Mouse (Mus musculus) midbrain, embryonic 16.5 days (tissue): ENCODE measurements around the gene Gm960. TPM values are rescaled to one million over a fixed set of nuclear protein-coding genes. Genes with fewer than 3 reads are reported as not detected.

Experiments
- ATAC-seq: fragments of 200-750 bp; cut with Nextera tagmentation; 2 replicates; pipeline ENCODE4 v1.8.0; 2017; ENCODE audit warnings: moderate TSS enrichment
- H3K27ac ChIP-seq: fragments of 300-500 bp; sonication (generic); 2 replicates; pipeline ENCODE4 v1.5.1; 2014; ENCODE audit warnings: mild to moderate bottlenecking, low read length, mixed read lengths
- H3K27me3 ChIP-seq: fragments of 300-500 bp; sonication (generic); 2 replicates; pipeline ENCODE4 v1.6.1; 2014; ENCODE audit warnings: low read depth, low read length, mixed read lengths; ENCODE audit not compliant: control insufficient read depth, insufficient read depth
- H3K36me3 ChIP-seq: fragments of 300-500 bp; sonication (generic); 2 replicates; pipeline ENCODE4 v1.6.1; 2014; ENCODE audit warnings: mild to moderate bottlenecking, low read length, moderate library complexity, mixed read lengths; ENCODE audit not compliant: control insufficient read depth, insufficient read depth
- H3K4me1 ChIP-seq: fragments of 300-500 bp; sonication (generic); 2 replicates; pipeline ENCODE4 v1.6.1; 2014; ENCODE audit warnings: mild to moderate bottlenecking, low read length, mixed read lengths; ENCODE audit not compliant: control insufficient read depth, insufficient read depth
- H3K4me2 ChIP-seq: fragments of 300-500 bp; sonication (generic); 2 replicates; pipeline ENCODE4 v1.6.1; 2014; ENCODE audit warnings: mild to moderate bottlenecking, low read length, mixed read lengths
- H3K4me3 ChIP-seq: fragments of 300-500 bp; sonication (generic); 2 replicates; pipeline ENCODE4 v1.5.1; 2014; ENCODE audit warnings: low read depth, mild to moderate bottlenecking, low read length, moderate library complexity, mixed read lengths
- H3K9ac ChIP-seq: fragments of 300-500 bp; sonication (generic); 2 replicates; pipeline ENCODE4 v1.6.1; 2014; ENCODE audit warnings: low read depth, low read length, mixed read lengths
- H3K9me3 ChIP-seq: fragments of 300-500 bp; sonication (generic); replicated peaks from 2 replicates; pipeline ENCODE4 v1.6.1; 2014; ENCODE audit warnings: mild to moderate bottlenecking, low read length, mixed read lengths; ENCODE audit not compliant: control insufficient read depth, poor library complexity, severe bottlenecking
- WGBS: fragments of 180-500 bp; shearing (Covaris S2); extraction: QIAGEN DNeasy Blood & Tissue Kit; methylation state at CpG from one replicate; pipeline ENCODE4 v1.1.7; 2014; 5-methylcytosine and 5-hydroxymethylcytosine counted together
- polyA plus RNA-seq: library from polyadenylated mRNA; unstranded; fragments of >200 nt; fragmentation: Nextera tagmentation; extraction: Ambion mirVana; gene quantifications from 2 replicates; pipeline ENCODE4 v1.2.1, GENCODE M21; 2015

Gm960 gene
- polyA plus RNA-seq, 1 experiment from 2014 or later: 6.6 TPM

- WGBS: 21% methylated on average over 37 of the region's 49 CpGs
- Histone ChIP-seq H3K4me1 (peaks cover 29% of the 10 kb centered on the region), H3K4me2 (peak overlapping the region; percentile 92), H3K4me3 (peak overlapping the region; percentile 92), H3K27me3 (no peaks in the 10 kb centered on the region), H3K9me3 (no peaks in the 10 kb centered on the region), H3K36me3 (peaks cover 10% of the 10 kb centered on the region), H3K27ac (peak overlapping the region; percentile 84), H3K9ac (peak overlapping the region; percentile 98)
- ATAC-seq: peak; percentile 14; the same call in 1 of the 2 replicates
These were observed 83.9 kb downstream of the Gm960 start for GRCm38 (mm10) chr19:4614305-4615150.

GRCm38 (mm10) chr19:4613464-4614304, 84.8 kb downstream of the Gm960 start:
- peaks cover 29% of the 10 kb centered on the region for H3K4me1 ChIP-seq
- 90% methylated on average over 33 of the region's 33 CpGs for WGBS
- H3K36me3 ChIP-seq: peaks cover 10% of the 10 kb centered on the region
- H3K9ac ChIP-seq: peak overlapping the region; percentile 98
- H3K9me3 ChIP-seq: no peaks in the 10 kb centered on the region
- H3K27me3 ChIP-seq: no peaks in the 10 kb centered on the region
- ATAC-seq: no peak
- H3K27ac ChIP-seq: peak overlapping the region; percentile 84; the same call in 1 of the 2 replicates
- H3K4me3 ChIP-seq: peak overlapping the region; percentile 92
- peak overlapping the region; percentile 92 for H3K4me2 ChIP-seq

- H3K9ac ChIP-seq: peak overlapping the region; percentile 15; the same call in 1 of the 2 replicates
- H3K4me1 ChIP-seq: peaks cover 29% of the 10 kb centered on the region
These were observed 86.1 kb downstream of the Gm960 start for GRCm38 (mm10) chr19:4612181-4612961.

GRCm38 (mm10) chr19:4610109-4610508, 88.4 kb downstream of the Gm960 start:
- H3K36me3 ChIP-seq: peaks cover 10% of the 10 kb centered on the region
- peaks cover 29% of the 10 kb centered on the region for H3K4me1 ChIP-seq
- H3K4me2 ChIP-seq: no peak overlapping the region
- no peak overlapping the region for H3K4me3 ChIP-seq
- 55% methylated on average over 4 of the region's 4 CpGs for WGBS
- no peak overlapping the region for H3K27ac ChIP-seq
- no peaks in the 10 kb centered on the region for H3K27me3 ChIP-seq
- H3K9me3 ChIP-seq: no peaks in the 10 kb centered on the region
- H3K9ac ChIP-seq: no peak overlapping the region
- no peak for ATAC-seq

More at GRCm38 (mm10) chr19:4612181-4612961, 86.1 kb downstream of the Gm960 start:
- no peak overlapping the region for H3K27ac ChIP-seq
- H3K4me3 ChIP-seq: no peak overlapping the region
- no peaks in the 10 kb centered on the region for H3K9me3 ChIP-seq
- H3K27me3 ChIP-seq: no peaks in the 10 kb centered on the region
- H3K4me2 ChIP-seq: no peak overlapping the region; the same call in 1 of the 2 replicates
- ATAC-seq: no peak
- WGBS: 92% methylated on average over 17 of the region's 19 CpGs
- H3K36me3 ChIP-seq: peaks cover 10% of the 10 kb centered on the region

GRCm38 (mm10) chr19:4608511-4608910, 90.0 kb downstream of the Gm960 start:
- Histone ChIP-seq H3K4me2 (no peak overlapping the region), H3K4me3 (no peak overlapping the region), H3K4me1 (peaks cover 20% of the 10 kb centered on the region), H3K27me3 (no peaks in the 10 kb centered on the region), H3K36me3 (peaks cover 10% of the 10 kb centered on the region), H3K9me3 (no peaks in the 10 kb centered on the region), H3K9ac (no peak overlapping the region), H3K27ac (no peak overlapping the region)
- WGBS: 89% methylated on average over 4 of the region's 4 CpGs
- ATAC-seq: no peak

GRCm38 (mm10) chr19:4607406-4607805, 91.1 kb downstream of the Gm960 start:
- peaks cover 10% of the 10 kb centered on the region for H3K4me1 ChIP-seq
- H3K4me3 ChIP-seq: no peak overlapping the region
- peaks cover 6% of the 10 kb centered on the region; the same call in 1 of the 2 replicates for H3K36me3 ChIP-seq
- H3K27ac ChIP-seq: no peak overlapping the region
- no peak overlapping the region for H3K9ac ChIP-seq
- no peaks in the 10 kb centered on the region for H3K27me3 ChIP-seq
- ATAC-seq: no peak
- WGBS: 91% methylated on average over 12 of the region's 12 CpGs
- H3K9me3 ChIP-seq: no peaks in the 10 kb centered on the region
- H3K4me2 ChIP-seq: no peak overlapping the region

- no peak overlapping the region for H3K4me2 ChIP-seq
- H3K4me3 ChIP-seq: no peak overlapping the region
- WGBS: 88% methylated on average over 4 of the region's 4 CpGs
- no peak overlapping the region for H3K27ac ChIP-seq
- no peaks in the 10 kb centered on the region for H3K9me3 ChIP-seq
- H3K27me3 ChIP-seq: no peaks in the 10 kb centered on the region
- no peaks in the 10 kb centered on the region for H3K4me1 ChIP-seq
- no peaks in the 10 kb centered on the region for H3K36me3 ChIP-seq
- no peak overlapping the region for H3K9ac ChIP-seq
- no peak for ATAC-seq
These were observed 92.8 kb downstream of the Gm960 start for GRCm38 (mm10) chr19:4605654-4606053.

- Histone ChIP-seq H3K9ac (no peak overlapping the region), H3K4me1 (no peaks in the 10 kb centered on the region), H3K36me3 (no peaks in the 10 kb centered on the region), H3K4me3 (no peak overlapping the region), H3K4me2 (no peak overlapping the region), H3K9me3 (no peaks in the 10 kb centered on the region), H3K27ac (no peak overlapping the region), H3K27me3 (no peaks in the 10 kb centered on the region)
- ATAC-seq: no peak
- 38% methylated on average over 24 of the region's 24 CpGs for WGBS
These were observed 94.4 kb downstream of the Gm960 start for GRCm38 (mm10) chr19:4603801-4604723.
